Mouse (Mus musculus) G1E (cell line): ENCODE data around the gene Grn. TPM values are rescaled to one million over a fixed set of nuclear protein-coding genes. Genes with fewer than 3 reads are reported as not detected.
"Not testable (repeated sequence)": the region's sequence is repeated elsewhere in the genome, so short reads cannot be mapped to it uniquely, and the experiment has no call there.

Experiments used
- ATAC-seq: 2 replicates; pipeline ENCODE4 v1.8.0; 2016; ENCODE audit warnings: mild to moderate bottlenecking; ENCODE audit not compliant: insufficient number of reproducible peaks, poor library complexity, low FRiP score, severe bottlenecking; ENCODE audit errors: extremely low read depth
- DNase-seq: peaks from one replicate; pipeline ENCODE4 v3.0.0; 2012; ENCODE audit warnings: low spot score
- H3K27me3 ChIP-seq: 2 replicates; pipeline ENCODE4 v1.6.1; 2012; ENCODE audit warnings: mild to moderate bottlenecking, low read length, inconsistent platforms; ENCODE audit not compliant: insufficient read depth
- H3K36me3 ChIP-seq: replicated peaks from 2 replicates; pipeline ENCODE3; 2012; ENCODE audit warnings: mild to moderate bottlenecking, inconsistent platforms
- H3K4me1 ChIP-seq: 2 replicates; pipeline ENCODE4 v1.6.1; 2012; ENCODE audit warnings: low read depth, low read length, inconsistent platforms, mixed read lengths; ENCODE audit not compliant: insufficient read depth
- H3K4me3 ChIP-seq: 2 replicates; pipeline ENCODE4 v1.5.1; 2012; ENCODE audit warnings: low read depth, mild to moderate bottlenecking, inconsistent platforms, low read length, moderate library complexity, mixed read lengths
- H3K9me3 ChIP-seq: replicated peaks from 2 replicates; pipeline ENCODE4 v1.6.1; 2012; ENCODE audit warnings: inconsistent platforms
- CTCF ChIP-seq: IDR thresholded peaks from 2 replicates; pipeline ENCODE4 v1.5.1; 2012; ENCODE audit warnings: low read depth, low read length, inconsistent platforms, mixed read lengths
- GATA1 ChIP-seq: IDR thresholded peaks from 2 replicates; pipeline ENCODE4 v1.6.1; 2012; ENCODE audit warnings: borderline replicate concordance, low read length, inconsistent platforms, mixed read lengths
- GATA2 ChIP-seq: IDR thresholded peaks from 2 replicates; pipeline ENCODE4 v1.6.1; 2012; ENCODE audit warnings: low read depth, low read length, inconsistent platforms, borderline replicate concordance
- POLR2AphosphoS5 ChIP-seq: IDR thresholded peaks from 2 replicates; pipeline ENCODE4 v1.6.1; 2012; ENCODE audit warnings: low read depth, low read length, inconsistent platforms; ENCODE audit not compliant: insufficient replicate concordance
- TAL1 ChIP-seq: conservative IDR thresholded peaks from 2 replicates; pipeline ENCODE4 v1.6.1; 2012; ENCODE audit warnings: low read depth, low read length, inconsistent platforms, mixed read lengths
- polyA plus RNA-seq: library from polyadenylated mRNA; stranded (reverse); fragments of >175 nt; gene quantifications from 2 replicates; pipeline ENCODE4 v1.2.3, GENCODE M21; 2012
- total RNA-seq, 2 experiments: library from RNA; stranded (forward) in 1 of 2; stranded (reverse) in 1 of 2; fragments of 200-1000 nt in 1 of 2; fragments of >200 nt in 1 of 2; fragmentation: Nextera tagmentation in 1 of 2; gene quantifications; 2 replicates each; pipeline ENCODE4 v1.2.3; 2014 to 2017

Grn gene
- total and polyA plus RNA-seq, 3 experiments, result 21.1 to 65.8 (median 46.0) TPM

- DNase-seq (no peak), ATAC-seq (no peak)
- peaks cover 3% of the 10 kb centered on the region; the same call in 1 of the 2 replicates for H3K4me1 ChIP-seq
- H3K27me3 ChIP-seq, result peaks cover 56% of the 10 kb centered on the region
- TF ChIP-seq TAL1 (no peak), GATA1 (no peak), GATA2 (no peak), POLR2AphosphoS5 (no peak), CTCF (no peak)
- no peaks in the 10 kb centered on the region for H3K9me3 ChIP-seq
- H3K4me3 ChIP-seq, result no peak overlapping the region
- H3K36me3 ChIP-seq, result no peaks in the 10 kb centered on the region
Observed at GRCm38 (mm10) chr11:102386121-102386520, 44.0 kb upstream of the Grn start.

GRCm38 (mm10) chr11:102389436-102389835 is 40.7 kb upstream of the Grn start:
- not testable (repeated sequence) for H3K36me3 ChIP-seq, DNase-seq, H3K9me3 ChIP-seq, H3K4me3 ChIP-seq, ATAC-seq
- Histone ChIP-seq H3K4me1 (peaks cover 16% of the 10 kb centered on the region), H3K27me3 (peaks cover 57% of the 10 kb centered on the region)

GRCm38 (mm10) chr11:102392441-102393237 is 37.5 kb upstream of the Grn start:
- Histone ChIP-seq H3K4me3 (no peak overlapping the region), H3K27me3 (peaks cover 69% of the 10 kb centered on the region), H3K4me1 (peaks cover 16% of the 10 kb centered on the region), H3K36me3 (no peaks in the 10 kb centered on the region), H3K9me3 (no peaks in the 10 kb centered on the region)
- ATAC-seq, result no peak
- TF ChIP-seq GATA1 (no peak), POLR2AphosphoS5 (no peak), GATA2 (no peak), TAL1 (no peak), CTCF (no peak)
- no peak for DNase-seq

GRCm38 (mm10) chr11:102393238-102393634 is 36.9 kb upstream of the Grn start, which contains the start of gene Rundc3a:
Rundc3a (plus strand) TSS chr11:102393403.
- no peaks in the 10 kb centered on the region for H3K36me3 ChIP-seq
- H3K9me3 ChIP-seq, result no peaks in the 10 kb centered on the region
- no peak for TF ChIP-seq GATA1
- TF ChIP-seq CTCF, result no peak
- TF ChIP-seq TAL1, result no peak
- no peak for TF ChIP-seq POLR2AphosphoS5
- TF ChIP-seq GATA2, result no peak
- DNase-seq (peak; percentile 71), ATAC-seq (no peak)
- no peak within 1 kb of the TSS; the same call in 1 of the 2 replicates for H3K4me3 ChIP-seq
- H3K4me1 ChIP-seq, result peaks cover 16% of the 10 kb centered on the region
- H3K27me3 ChIP-seq, result peaks cover 74% of the 10 kb centered on the region

- Histone ChIP-seq H3K9me3 (no peaks in the 10 kb centered on the region), H3K27me3 (peaks cover 78% of the 10 kb centered on the region), H3K4me3 (no peak overlapping the region; the same call in 1 of the 2 replicates), H3K4me1 (peaks cover 16% of the 10 kb centered on the region), H3K36me3 (no peaks in the 10 kb centered on the region)
- ATAC-seq (no peak), DNase-seq (no peak)
- TF ChIP-seq GATA2 (no peak), POLR2AphosphoS5 (no peak), TAL1 (no peak), CTCF (no peak), GATA1 (no peak)
Observed at GRCm38 (mm10) chr11:102393719-102394420, 36.2 kb upstream of the Grn start.

- Histone ChIP-seq H3K4me1 (peaks cover 16% of the 10 kb centered on the region), H3K36me3 (no peaks in the 10 kb centered on the region), H3K27me3 (peaks cover 85% of the 10 kb centered on the region), H3K9me3 (no peaks in the 10 kb centered on the region), H3K4me3 (no peak overlapping the region)
- TF ChIP-seq CTCF (no peak), GATA2 (no peak)
- DNase-seq, result no peak
- ATAC-seq, result no peak
Observed at GRCm38 (mm10) chr11:102394421-102395124, 35.5 kb upstream of the Grn start.
